8 mouse cellular contexts compared by ENCODE assay signal in genomic region chr7:122290165-122290564, GRCm38 (mm10). TPM values are rescaled to one million over a fixed set of nuclear protein-coding genes. Genes with fewer than 3 reads are reported as not detected.
A peak's percentile ranks its signal among the peaks of the same experiment; 100 is the strongest.
DNase-seq lines count a peak whose midpoint lies in the region; ATAC-seq lines count a peak whose summit lies in the region.

No protein-coding gene starts in this region.

- no peaks in the 10 kb centered on the region for H3K9me3 ChIP-seq in heart, embryonic 15.5 days (replicated peaks)
- no peaks in the 10 kb centered on the region for H3K9me3 ChIP-seq in limb, embryonic 12.5 days
- no peaks in the 10 kb centered on the region for H3K9me3 ChIP-seq in neural tube, embryonic 11.5 days (ENCODE audit: control insufficient read depth, low read length)

- peak; percentile 10 for DNase-seq in adrenal gland, postnatal 10 days
- DNase-seq in adrenal gland, adult 8-10 months, result no peak
- peak; percentile 73 to 81 for DNase-seq in thymus, adult 18-20 months
- no peak for DNase-seq in thymus, postnatal 0 days (ENCODE audit: low spot score)
- DNase-seq in neural tube, embryonic 11.5 days (ENCODE audit: low spot score), result no peak
- peak; percentile 92 for DNase-seq in thymus, postnatal 14 days

- no peak overlapping the region for H3K27ac ChIP-seq in heart, embryonic 15.5 days
- H3K27ac ChIP-seq in limb, embryonic 12.5 days, result no peak overlapping the region
- H3K27ac ChIP-seq in neural tube, embryonic 11.5 days (ENCODE audit: low read depth, low read length), result no peak overlapping the region

- no peaks in the 10 kb centered on the region for H3K36me3 ChIP-seq in heart, embryonic 15.5 days
- no peaks in the 10 kb centered on the region for H3K36me3 ChIP-seq in limb, embryonic 12.5 days
- H3K36me3 ChIP-seq in neural tube, embryonic 11.5 days (ENCODE audit: control insufficient read depth, insufficient read depth, low read length), result no peaks in the 10 kb centered on the region

- 0 out of 2 replicates have a peak, but pooled peaks have one; percentile 21 for ATAC-seq in heart, embryonic 15.5 days (replicated peaks; ENCODE audit: insufficient number of reproducible peaks, insufficient read depth, low FRiP score, low read depth)
- no peak for ATAC-seq in limb, embryonic 12.5 days (ENCODE audit: insufficient number of reproducible peaks, insufficient read depth, low FRiP score, low TSS enrichment, low read depth)
- ATAC-seq in neural tube, embryonic 11.5 days (ENCODE audit: insufficient read depth, low FRiP score, low TSS enrichment), result peak; percentile 33; the same call in 1 of the 2 replicates

- peak overlapping the region; percentile 60 for H3K4me3 ChIP-seq in heart, embryonic 15.5 days
- peak overlapping the region; percentile 69 for H3K4me3 ChIP-seq in limb, embryonic 12.5 days (replicated peaks)
- peak overlapping the region; percentile 56 for H3K4me3 ChIP-seq in neural tube, embryonic 11.5 days (ENCODE audit: low read depth, low read length)

- 12% methylated on average over 12 of the region's 12 CpGs for WGBS in heart, embryonic 15.5 days
- 8% methylated on average over 12 of the region's 12 CpGs for WGBS in limb, embryonic 12.5 days
- WGBS in neural tube, embryonic 11.5 days, result 12% methylated on average over 12 of the region's 12 CpGs

- peak overlapping the region; percentile 92 for H3K4me2 ChIP-seq in heart, embryonic 15.5 days
- H3K4me2 ChIP-seq in limb, embryonic 12.5 days, result peak overlapping the region; percentile 97
- peak overlapping the region; percentile 86 for H3K4me2 ChIP-seq in neural tube, embryonic 11.5 days (ENCODE audit: low read depth)

- peaks cover 17% of the 10 kb centered on the region for H3K4me1 ChIP-seq in heart, embryonic 15.5 days (replicated peaks)
- H3K4me1 ChIP-seq in limb, embryonic 12.5 days (replicated peaks), result peaks cover 25% of the 10 kb centered on the region
- peaks cover 7% of the 10 kb centered on the region; the same call in 1 of the 2 replicates for H3K4me1 ChIP-seq in neural tube, embryonic 11.5 days (ENCODE audit: control insufficient read depth, insufficient read depth, low read length)

- no peak overlapping the region; the same call in 1 of the 2 replicates for H3K9ac ChIP-seq in heart, embryonic 15.5 days
- no peak overlapping the region for H3K9ac ChIP-seq in limb, embryonic 12.5 days (replicated peaks)
- H3K9ac ChIP-seq in neural tube, embryonic 11.5 days (ENCODE audit: low read length), result no peak overlapping the region

- peaks cover 42% of the 10 kb centered on the region for H3K27me3 ChIP-seq in heart, embryonic 15.5 days
- peaks cover 48% of the 10 kb centered on the region for H3K27me3 ChIP-seq in limb, embryonic 12.5 days
- H3K27me3 ChIP-seq in neural tube, embryonic 11.5 days (ENCODE audit: control insufficient read depth, insufficient read depth, low read length), result peaks cover 25% of the 10 kb centered on the region

RNA-seq across cellular contexts. Expression of gene Prkcb, which starts 1.6 kb away (rescaled TPM):
- total RNA-seq in adrenal gland, postnatal 10 days (2021), result 10 to 100 TPM; 13.4 to 13.5 TPM
- total RNA-seq in adrenal gland, adult 8-10 months (2022), result 10 to 100 TPM; 15.1 to 28.3 (median 21.8) TPM
- 151 and 206 TPM in 2 replicates for polyA plus RNA-seq in thymus, postnatal 0 days (2015; fragmentation: Nextera tagmentation; extraction: Ambion mirVana)
- 3.3 and 8.4 TPM in 2 replicates for polyA plus RNA-seq in heart, embryonic 15.5 days (2015; fragmentation: Nextera tagmentation; extraction: Ambion mirVana)
- polyA plus RNA-seq in limb, embryonic 12.5 days (2016; fragmentation: Nextera tagmentation; extraction: Ambion mirVana), result 4.7 and 6.7 TPM in 2 replicates
- 13.4 and 14.2 TPM in 2 replicates for polyA plus RNA-seq in neural tube, embryonic 11.5 days (2014; fragmentation: Nextera tagmentation; extraction: Ambion mirVana)

Comparison
In these comparisons a context has a peak if more than half of its experiments do, and no peak if none do; other contexts are left out.
1. DNase-seq: peak in adrenal gland, postnatal 10 days (single experiment), thymus, adult 18-20 months (2 of 2) and thymus, postnatal 14 days (single experiment); none in adrenal gland, adult 8-10 months (single experiment), thymus, postnatal 0 days (single experiment) and neural tube, embryonic 11.5 days (single experiment).
2. RNA of gene Prkcb, which starts 1.6 kb away (polyA plus RNA-seq): 151 to 206 TPM in thymus, postnatal 0 days; 13.4 to 14.2 TPM in neural tube, embryonic 11.5 days, 4.7 to 6.7 TPM in limb, embryonic 12.5 days and 3.3 to 8.4 TPM in heart, embryonic 15.5 days; every median in the first group is over 10 times any median in the second.
3. Peak in every context shown above with its lines, with median percentiles within 50 percentile points of each other: H3K4me2 ChIP-seq and H3K4me3 ChIP-seq.